ENCODE assay signal across 7 mouse cellular contexts in the genomic region with DNA sequence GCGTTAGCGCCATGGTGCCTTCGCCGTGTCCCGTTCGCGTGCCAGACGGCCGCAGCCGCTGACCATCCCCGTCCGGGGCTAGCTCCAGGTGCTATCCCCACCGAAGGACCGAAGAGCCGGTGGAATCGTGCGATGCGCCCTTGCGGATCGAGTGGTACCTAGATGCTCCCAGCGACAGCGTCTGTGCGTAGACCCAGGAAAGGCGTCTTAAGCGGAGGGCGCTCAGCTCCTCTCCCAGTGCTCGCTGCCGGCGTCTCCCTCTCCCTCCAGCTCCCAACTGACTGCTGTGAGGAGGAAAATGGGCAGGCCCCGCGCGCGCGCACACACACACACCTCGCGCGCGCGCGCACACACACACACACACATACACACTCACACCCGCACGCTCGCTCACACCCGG. TPM values are rescaled to one million over a fixed set of nuclear protein-coding genes. Genes with fewer than 3 reads are reported as not detected.
A peak's percentile ranks its signal among the peaks of the same experiment; 100 is the strongest.
DNase-seq lines count a peak whose midpoint lies in the region; ATAC-seq and TF ChIP-seq lines count a peak whose summit lies in the region.

A gene (minus strand): TSS at position 270 of the 400 bp plus-strand sequence.

- H3K4me1 ChIP-seq in lung, embryonic 14.5 days (ENCODE audit: insufficient read depth) = peaks cover 11% of the 10 kb centered on the region
- no peaks in the 10 kb centered on the region for H3K4me1 ChIP-seq in embryonic fibroblast, embryonic 13.5 days (ENCODE audit: control insufficient read depth, insufficient read depth, low read length)
- peaks cover 10% of the 10 kb centered on the region; the same call in 1 of the 2 replicates for H3K4me1 ChIP-seq in intestine, embryonic 16.5 days (ENCODE audit: control insufficient read depth, insufficient read depth, low read length)

- H3K9ac ChIP-seq in lung, embryonic 14.5 days = no peak within 1 kb of the TSS
- peak within 1 kb of the TSS; percentile 40; the same call in 1 of the 2 replicates for H3K9ac ChIP-seq in intestine, embryonic 16.5 days (ENCODE audit: low read depth, low read length)

- peak within 1 kb of the TSS; percentile 74 for H3K4me2 ChIP-seq in lung, embryonic 14.5 days
- peak within 1 kb of the TSS; percentile 80 for H3K4me2 ChIP-seq in intestine, embryonic 16.5 days (ENCODE audit: low read depth, low read length)

- H3K4me3 ChIP-seq in lung, embryonic 14.5 days (ENCODE audit: low read depth, low read length) = peak within 1 kb of the TSS; percentile 39
- peak within 1 kb of the TSS; percentile 27 for H3K4me3 ChIP-seq in embryonic fibroblast, embryonic 13.5 days (ENCODE audit: insufficient read depth, low read length)
- H3K4me3 ChIP-seq in intestine, embryonic 16.5 days (ENCODE audit: low read length) = peak within 1 kb of the TSS; percentile 45

- no peak for TF ChIP-seq POLR2A in embryonic fibroblast, embryonic 13.5 days (IDR thresholded peaks at IDR 0.05; ENCODE audit: low read depth, low read length)

- peaks cover 52% of the 10 kb centered on the region for H3K27me3 ChIP-seq in lung, embryonic 14.5 days (ENCODE audit: insufficient read depth, low read length)
- H3K27me3 ChIP-seq in intestine, embryonic 16.5 days (replicated peaks; ENCODE audit: control insufficient read depth, insufficient read depth, low read length) = peaks cover 35% of the 10 kb centered on the region

- peak; percentile 46; the same call in 1 of the 2 replicates for ATAC-seq in lung, embryonic 14.5 days (ENCODE audit: insufficient read depth)
- 0 out of 2 replicates have a peak, but pooled peaks have one; percentile 50 for ATAC-seq in intestine, embryonic 16.5 days

- under 1% methylated on average over 40 of the region's 44 CpGs for WGBS in lung, embryonic 14.5 days
- WGBS in intestine, embryonic 16.5 days = under 1% methylated on average over 34 of the region's 44 CpGs

- no peaks in the 10 kb centered on the region for H3K9me3 ChIP-seq in lung, embryonic 14.5 days (ENCODE audit: low read depth, low read length)
- no peaks in the 10 kb centered on the region for H3K9me3 ChIP-seq in intestine, embryonic 16.5 days (ENCODE audit: control insufficient read depth, low read length)

- TF ChIP-seq CTCF in lung, embryonic 14.5 days (IDR thresholded peaks at IDR 0.05; ENCODE audit: low read depth) = no peak
- TF ChIP-seq CTCF in embryonic fibroblast, embryonic 13.5 days (IDR thresholded peaks at IDR 0.05; ENCODE audit: borderline replicate concordance, insufficient read depth, low read length) = no peak

- peak; percentile 42 for DNase-seq in lung, embryonic 14.5 days
- no peak for DNase-seq in lung, adult 18-20 months
- DNase-seq in mesoderm, embryonic 11.5 days (ENCODE audit: low read depth, low spot score) = peak; percentile 56
- peak; percentile 8 for DNase-seq in yolk sac, embryonic 10.5 days (ENCODE audit: low spot score)
- no peak for DNase-seq in urinary bladder, postnatal 10 days (ENCODE audit: low spot score)

- no peaks in the 10 kb centered on the region for H3K36me3 ChIP-seq in lung, embryonic 14.5 days (ENCODE audit: insufficient read depth)
- H3K36me3 ChIP-seq in intestine, embryonic 16.5 days (ENCODE audit: control insufficient read depth, insufficient read depth, low read length) = no peaks in the 10 kb centered on the region

- H3K27ac ChIP-seq in lung, embryonic 14.5 days (ENCODE audit: low read depth) = no peak within 1 kb of the TSS
- H3K27ac ChIP-seq in embryonic fibroblast, embryonic 13.5 days (ENCODE audit: insufficient read depth, low read length) = no peak within 1 kb of the TSS
- H3K27ac ChIP-seq in intestine, embryonic 16.5 days (ENCODE audit: low read length) = no peak within 1 kb of the TSS

RNA-seq across cellular contexts. Expression of the gene that starts here (rescaled TPM):
- 0.08 and 0.24 TPM in 2 replicates for polyA plus RNA-seq in lung, embryonic 14.5 days (2014; fragmentation: Nextera tagmentation; extraction: Ambion mirVana)
- polyA plus RNA-seq in embryonic fibroblast, embryonic 13.5 days (2011; ENCODE audit: insufficient read length, low read depth, missing spikeins) = 0.46 and 0.68 TPM in 2 replicates
- 0.45 and 0.68 TPM in 2 replicates for polyA plus RNA-seq in intestine, embryonic 16.5 days (2015; fragmentation: Nextera tagmentation; extraction: Ambion mirVana)

Comparison
In these comparisons a context has a peak if more than half of its experiments do, and no peak if none do; other contexts are left out.
1. Peak in DNase-seq, ATAC-seq, H3K4me3 ChIP-seq and H3K4me2 ChIP-seq in lung, embryonic 14.5 days; RNA of the gene not detected or under 1 TPM.
2. Peak in ATAC-seq, H3K4me3 ChIP-seq, H3K9ac ChIP-seq and H3K4me2 ChIP-seq in intestine, embryonic 16.5 days; RNA of the gene not detected or under 1 TPM.
3. DNase-seq: peak in mesoderm, embryonic 11.5 days (single experiment) and yolk sac, embryonic 10.5 days (single experiment); none in lung, adult 18-20 months (0 of 2) and urinary bladder, postnatal 10 days (single experiment).
4. Peak in every context shown above with its lines, with median percentiles within 50 percentile points of each other: H3K4me3 ChIP-seq.